Mouse (Mus musculus): ENCODE data around the gene Nup43. TPM values are rescaled to one million over a fixed set of nuclear protein-coding genes. Genes with fewer than 3 reads are reported as not detected.
A peak's percentile ranks its signal among the peaks of the same experiment; 100 is the strongest.

Nup43 gene
- polyA plus RNA-seq, 1 experiment = 27.5 TPM

DNA sequence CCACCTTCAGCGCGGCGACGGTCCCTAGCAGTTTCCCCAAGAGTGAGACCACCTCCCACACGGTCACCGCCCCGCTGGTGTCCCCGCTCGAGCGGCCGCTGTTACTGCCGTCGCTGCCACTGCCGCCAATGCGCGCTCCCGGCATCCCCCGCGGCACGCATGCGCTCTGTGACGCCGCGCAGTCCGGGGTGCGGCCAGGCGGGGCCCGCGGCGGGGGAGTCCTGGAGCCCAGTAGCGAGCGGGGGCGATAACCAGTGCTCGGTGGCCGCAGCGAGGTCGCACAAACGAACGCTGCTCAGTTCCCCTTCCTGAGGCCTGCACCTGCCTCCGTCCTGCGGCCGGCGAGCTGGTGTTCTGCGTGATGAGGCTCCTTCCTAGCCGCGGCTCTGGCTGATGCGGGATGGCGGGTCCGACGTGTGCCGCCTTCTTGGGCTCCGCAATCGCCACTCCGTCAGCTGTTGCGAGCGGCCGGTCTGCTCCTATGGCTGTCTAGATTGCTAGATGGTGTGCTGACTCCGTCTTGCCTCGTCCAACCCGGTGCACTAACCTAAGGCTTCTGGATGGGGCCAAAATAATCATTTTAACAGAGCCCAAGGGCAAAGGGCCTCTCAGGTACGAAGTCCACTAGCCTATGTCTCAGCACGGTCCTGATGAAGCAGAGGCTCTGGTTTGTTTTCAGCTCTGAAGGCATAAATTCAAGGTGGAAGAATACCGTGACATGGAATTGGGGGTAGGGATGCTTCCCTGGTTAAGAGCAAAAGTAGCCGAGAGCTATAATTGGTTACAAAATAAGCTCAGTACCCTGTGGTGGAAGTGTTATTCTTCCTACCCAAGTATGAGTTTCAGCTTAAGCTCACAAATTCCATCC lies 3.9 kb upstream of the Nup43 start:
- Histone ChIP-seq H3K4me3 (ENCODE audit: control insufficient read depth, low read depth, low read length) (peak overlapping the region; percentile 85), H3K27ac (ENCODE audit: control insufficient read depth, insufficient read depth, low read depth, low read length) (peak overlapping the region; percentile 91), H3K27me3 (ENCODE audit: control insufficient read depth, insufficient read depth, low read length) (no peaks in the 10 kb centered on the region), H3K36me3 (ENCODE audit: control insufficient read depth, insufficient read depth, low read length) (no peaks in the 10 kb centered on the region), H3K4me1 (ENCODE audit: control insufficient read depth, insufficient read depth, low read length) (no peaks in the 10 kb centered on the region; the same call in 1 of the 2 replicates)
- TF ChIP-seq POLR2A (IDR thresholded peaks at IDR 0.05; ENCODE audit: control insufficient read depth, low read depth, low read length) (peak; percentile 94), CTCF (IDR thresholded peaks at IDR 0.05; ENCODE audit: control insufficient read depth, insufficient read depth, insufficient replicate concordance, low read depth, low read length) (no peak)

DNA sequence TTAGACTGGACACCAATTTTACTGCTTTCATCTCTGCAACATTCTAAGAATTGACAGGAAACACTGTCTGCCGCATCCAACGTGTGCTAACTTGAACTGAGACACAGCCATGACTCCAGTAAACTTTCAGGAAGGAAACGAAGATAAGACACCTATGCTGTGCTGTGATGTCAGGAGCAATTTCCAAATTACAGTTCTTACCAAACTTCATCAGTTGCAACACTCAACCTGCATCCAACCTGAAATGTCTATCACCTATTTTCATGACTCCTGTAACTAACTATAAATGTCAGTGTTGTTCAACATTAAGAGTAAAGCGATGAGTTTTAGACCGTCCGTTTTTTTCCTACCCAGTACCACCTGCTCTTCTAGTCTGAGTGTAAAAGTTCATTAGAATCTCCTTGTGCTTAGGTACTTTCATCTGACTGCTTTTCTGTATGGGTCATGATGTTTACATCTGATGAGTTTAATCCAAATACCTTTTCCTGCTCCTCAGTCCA lies 3.2 kb upstream of the Nup43 start:
- TF ChIP-seq CTCF (IDR thresholded peaks at IDR 0.05; ENCODE audit: control insufficient read depth, insufficient read depth, insufficient replicate concordance, low read depth, low read length) (no peak), POLR2A (IDR thresholded peaks at IDR 0.05; ENCODE audit: control insufficient read depth, low read depth, low read length) (no peak)
- Histone ChIP-seq H3K27me3 (ENCODE audit: control insufficient read depth, insufficient read depth, low read length) (no peaks in the 10 kb centered on the region), H3K4me3 (ENCODE audit: control insufficient read depth, low read depth, low read length) (peak overlapping the region; percentile 85; the same call in 1 of the 2 replicates), H3K4me1 (ENCODE audit: control insufficient read depth, insufficient read depth, low read length) (no peaks in the 10 kb centered on the region; the same call in 1 of the 2 replicates), H3K36me3 (ENCODE audit: control insufficient read depth, insufficient read depth, low read length) (no peaks in the 10 kb centered on the region), H3K27ac (ENCODE audit: control insufficient read depth, insufficient read depth, low read depth, low read length) (no peak overlapping the region)

DNA sequence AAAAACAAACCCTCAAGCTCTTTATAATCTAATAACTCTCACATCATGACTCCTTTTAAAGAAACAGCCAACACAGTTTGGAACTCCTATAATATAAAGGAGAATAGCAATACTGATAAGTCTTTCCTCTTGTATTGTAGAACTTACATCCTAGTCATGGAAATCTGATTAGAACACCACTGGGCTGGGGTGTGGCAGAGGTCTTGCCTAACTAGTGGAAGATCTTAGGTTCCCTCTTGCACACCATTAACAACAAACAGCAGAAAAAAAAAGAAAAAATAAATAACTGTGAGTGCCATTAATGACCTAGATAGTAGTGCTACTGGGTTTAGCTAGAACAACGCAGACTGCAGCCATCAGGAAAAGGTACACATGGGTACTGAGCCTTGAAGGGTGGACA lies 2.4 kb upstream of the Nup43 start:
- Histone ChIP-seq H3K27me3 (ENCODE audit: control insufficient read depth, insufficient read depth, low read length) (no peaks in the 10 kb centered on the region), H3K27ac (ENCODE audit: control insufficient read depth, insufficient read depth, low read depth, low read length) (no peak overlapping the region), H3K4me1 (ENCODE audit: control insufficient read depth, insufficient read depth, low read length) (no peaks in the 10 kb centered on the region; the same call in 1 of the 2 replicates), H3K36me3 (ENCODE audit: control insufficient read depth, insufficient read depth, low read length) (no peaks in the 10 kb centered on the region), H3K4me3 (ENCODE audit: control insufficient read depth, low read depth, low read length) (peak overlapping the region; percentile 59)
- TF ChIP-seq POLR2A (IDR thresholded peaks at IDR 0.05; ENCODE audit: control insufficient read depth, low read depth, low read length) (no peak), CTCF (IDR thresholded peaks at IDR 0.05; ENCODE audit: control insufficient read depth, insufficient read depth, insufficient replicate concordance, low read depth, low read length) (no peak)

DNA sequence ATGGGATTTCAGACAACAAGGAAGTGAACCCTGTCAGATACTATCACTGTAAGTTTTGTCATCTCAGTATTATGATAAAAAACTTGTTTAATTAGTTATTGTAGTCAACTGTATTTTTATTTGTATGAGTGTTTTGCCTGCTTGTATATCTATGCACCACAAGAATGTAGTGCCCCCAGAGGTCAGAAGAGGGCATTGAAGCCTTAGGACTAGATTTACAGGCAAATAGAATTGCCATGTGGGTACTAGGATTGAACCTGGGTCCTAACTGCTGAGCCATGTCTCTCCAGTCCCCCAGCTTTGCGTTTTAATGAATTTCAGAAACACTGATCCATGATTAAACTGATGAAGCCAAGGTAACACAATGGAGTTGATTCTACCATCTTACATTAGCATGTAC lies 6.4 kb downstream of the Nup43 start:
- H3K27ac ChIP-seq (ENCODE audit: control insufficient read depth, insufficient read depth, low read depth, low read length) = no peak overlapping the region
- H3K4me1 ChIP-seq (ENCODE audit: control insufficient read depth, insufficient read depth, low read length) = no peaks in the 10 kb centered on the region
- H3K27me3 ChIP-seq (ENCODE audit: control insufficient read depth, insufficient read depth, low read length) = no peaks in the 10 kb centered on the region
- H3K4me3 ChIP-seq (ENCODE audit: control insufficient read depth, low read depth, low read length) = no peak overlapping the region
- H3K36me3 ChIP-seq (ENCODE audit: control insufficient read depth, insufficient read depth, low read length) = no peaks in the 10 kb centered on the region; the same call in 1 of the 2 replicates
- TF ChIP-seq POLR2A (IDR thresholded peaks at IDR 0.05; ENCODE audit: control insufficient read depth, low read depth, low read length) = no peak
- TF ChIP-seq CTCF (IDR thresholded peaks at IDR 0.05; ENCODE audit: control insufficient read depth, insufficient read depth, insufficient replicate concordance, low read depth, low read length) = no peak

DNA sequence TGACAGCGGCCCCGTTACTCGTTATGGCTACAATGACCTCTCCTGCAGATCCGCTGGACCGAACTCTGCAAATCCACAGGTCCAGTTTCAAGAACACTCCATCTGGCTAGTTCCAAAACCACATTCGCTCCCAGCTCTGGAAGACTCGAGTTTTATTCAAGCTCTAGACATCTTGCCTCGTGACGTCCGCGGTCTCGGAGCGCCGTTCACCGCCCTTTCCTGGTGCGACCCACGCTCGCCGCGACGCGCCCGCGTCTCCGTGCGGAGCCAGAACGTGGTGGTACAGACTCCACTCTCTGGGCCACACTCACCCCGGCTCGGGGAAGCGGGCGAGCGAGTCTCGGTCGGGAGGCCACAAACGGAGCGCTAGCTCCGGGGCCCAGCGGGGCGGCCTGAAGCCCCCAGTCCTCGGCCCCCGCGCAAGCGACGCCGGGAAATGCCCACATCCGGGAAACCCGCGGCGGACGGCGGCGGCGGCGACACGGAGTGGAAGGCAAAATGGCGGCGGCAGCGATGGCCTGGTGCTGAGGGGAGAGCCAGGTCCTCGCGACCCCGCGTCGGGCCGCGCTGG lies 13.5 kb downstream of the Nup43 start, which contains the start of the genes Pcmt1 and Lats1:
Gene Pcmt1, minus strand, starts transcription at position 406 of the 571 bp plus-strand sequence.
Gene Lats1, plus strand, starts transcription at position 484 of the 571 bp plus-strand sequence.
- TF ChIP-seq CTCF (IDR thresholded peaks at IDR 0.05; ENCODE audit: control insufficient read depth, insufficient read depth, insufficient replicate concordance, low read depth, low read length) (no peak), POLR2A (IDR thresholded peaks at IDR 0.05; ENCODE audit: control insufficient read depth, low read depth, low read length) (peak; percentile 87)
- Histone ChIP-seq H3K4me1 (ENCODE audit: control insufficient read depth, insufficient read depth, low read length) (peaks cover 4% of the 10 kb centered on the region), H3K27ac (ENCODE audit: control insufficient read depth, insufficient read depth, low read depth, low read length) (peak within 1 kb of the TSS; percentile 93), H3K36me3 (ENCODE audit: control insufficient read depth, insufficient read depth, low read length) (peaks cover 2% of the 10 kb centered on the region; the same call in 1 of the 2 replicates), H3K4me3 (ENCODE audit: control insufficient read depth, low read depth, low read length) (peak within 1 kb of the TSS; percentile 85), H3K27me3 (ENCODE audit: control insufficient read depth, insufficient read depth, low read length) (no peaks in the 10 kb centered on the region)

DNA sequence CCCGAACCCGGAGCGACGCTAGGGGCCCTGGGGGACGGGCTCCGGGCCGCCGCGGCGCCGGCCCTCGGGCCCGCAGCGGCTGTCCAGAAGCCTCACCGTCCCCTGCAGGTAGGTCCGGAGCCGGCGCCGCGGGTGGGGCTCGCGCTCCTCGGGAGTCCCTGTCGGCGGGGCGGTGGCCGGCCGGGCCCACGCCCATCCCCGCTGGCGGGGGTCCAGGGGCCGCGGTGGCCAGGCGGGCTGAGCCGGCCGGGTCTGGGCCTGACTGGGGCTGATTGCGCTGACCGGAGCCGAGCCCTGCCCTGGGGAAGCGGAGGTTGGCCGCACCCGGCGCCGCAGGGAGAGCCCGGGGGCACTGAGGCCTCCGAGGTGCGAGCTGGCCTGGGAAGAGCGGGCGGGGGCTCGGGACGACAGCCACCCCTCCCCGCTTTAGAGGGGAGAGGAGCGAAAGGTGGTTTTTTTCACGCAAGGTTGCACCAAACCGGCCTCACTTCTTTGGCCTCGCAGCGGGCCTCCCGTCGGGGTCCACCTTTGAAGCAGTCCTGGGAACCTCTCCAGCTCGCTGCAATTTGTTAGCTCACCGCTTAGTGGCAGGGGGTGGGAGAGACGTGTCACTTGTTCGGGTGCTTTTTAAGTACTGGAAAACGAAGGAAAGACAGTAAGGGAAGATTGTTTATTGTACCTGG lies 14.2 kb downstream of the Nup43 start:
- no peak; the same call in 1 of the 2 replicates for TF ChIP-seq POLR2A (IDR thresholded peaks at IDR 0.05; ENCODE audit: control insufficient read depth, low read depth, low read length)
- no peak for TF ChIP-seq CTCF (IDR thresholded peaks at IDR 0.05; ENCODE audit: control insufficient read depth, insufficient read depth, insufficient replicate concordance, low read depth, low read length)
- Histone ChIP-seq H3K36me3 (ENCODE audit: control insufficient read depth, insufficient read depth, low read length) (peaks cover 2% of the 10 kb centered on the region; the same call in 1 of the 2 replicates), H3K27ac (ENCODE audit: control insufficient read depth, insufficient read depth, low read depth, low read length) (peak overlapping the region; percentile 93), H3K27me3 (ENCODE audit: control insufficient read depth, insufficient read depth, low read length) (no peaks in the 10 kb centered on the region), H3K4me1 (ENCODE audit: control insufficient read depth, insufficient read depth, low read length) (peaks cover 4% of the 10 kb centered on the region), H3K4me3 (ENCODE audit: control insufficient read depth, low read depth, low read length) (peak overlapping the region; percentile 85)
